Mouse (Mus musculus): ENCODE data around the gene Fcer1g.

DNA sequence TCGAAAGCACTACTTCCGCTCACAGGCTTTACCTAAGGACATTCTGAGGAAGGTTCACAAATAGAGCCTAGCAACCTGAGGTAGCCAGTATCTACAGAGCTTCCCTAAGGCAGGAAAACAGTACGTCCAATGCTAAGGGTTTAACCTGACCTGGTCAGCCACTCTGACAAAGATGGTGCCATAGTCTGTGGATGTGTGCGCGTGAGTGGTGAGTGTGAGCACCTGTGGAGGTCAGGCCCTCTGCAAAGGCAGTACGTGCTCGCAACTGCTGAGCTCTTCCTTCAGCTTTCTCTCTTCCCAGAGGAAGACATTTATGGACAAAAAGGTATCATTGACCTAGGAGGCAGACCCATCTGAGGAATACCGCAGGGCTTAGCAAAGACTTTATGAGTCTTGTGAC lies 44.3 kb upstream of the Fcer1g start:
- TF ChIP-seq CTCF (IDR thresholded peaks at IDR 0.05; ENCODE audit: control insufficient read depth, insufficient read depth, low read length) (no peak), POLR2A (IDR thresholded peaks at IDR 0.05; ENCODE audit: borderline replicate concordance, control insufficient read depth, low read depth, low read length) (no peak)
